Mouse (Mus musculus) layer of hippocampus, postnatal 36 days (tissue): ENCODE data around the gene 1810049J17Rik. TPM values are rescaled to one million over a fixed set of nuclear protein-coding genes. Genes with fewer than 3 reads are reported as not detected.

Source experiments
- DNase-seq, 2 experiments: peaks; one replicate each; pipeline ENCODE4 v3.0.0; 2022
- total RNA-seq, 2 experiments: library from RNA; stranded (reverse); gene quantifications; 2 replicates each; pipeline ENCODE4 v1.2.3; 2021

Gene 1810049J17Rik
- total RNA-seq, 2 experiments from 2014 or later, result 2.0 TPM; not detected in 1

DNA sequence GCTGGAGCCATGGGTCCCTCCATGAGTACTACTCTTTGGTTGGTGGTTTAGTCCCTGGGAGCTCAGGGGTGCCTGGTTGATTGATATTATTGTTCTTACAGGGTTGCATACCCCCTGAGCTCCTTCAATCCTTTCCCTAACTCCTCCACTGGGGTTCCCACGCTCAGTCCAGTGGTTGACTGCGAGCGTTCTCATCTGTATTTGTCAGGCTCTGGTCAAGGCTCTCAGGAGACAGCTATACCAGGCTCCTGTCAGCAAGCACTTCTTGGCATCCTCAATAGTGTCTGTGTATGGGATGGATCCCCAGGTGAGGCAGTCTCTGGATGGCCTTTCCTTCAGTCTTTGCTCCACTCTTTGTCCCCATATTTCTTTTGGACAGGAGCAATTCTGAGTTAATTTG lies 25.2 kb upstream of the 1810049J17Rik start:
- no peak for DNase-seq

DNA sequence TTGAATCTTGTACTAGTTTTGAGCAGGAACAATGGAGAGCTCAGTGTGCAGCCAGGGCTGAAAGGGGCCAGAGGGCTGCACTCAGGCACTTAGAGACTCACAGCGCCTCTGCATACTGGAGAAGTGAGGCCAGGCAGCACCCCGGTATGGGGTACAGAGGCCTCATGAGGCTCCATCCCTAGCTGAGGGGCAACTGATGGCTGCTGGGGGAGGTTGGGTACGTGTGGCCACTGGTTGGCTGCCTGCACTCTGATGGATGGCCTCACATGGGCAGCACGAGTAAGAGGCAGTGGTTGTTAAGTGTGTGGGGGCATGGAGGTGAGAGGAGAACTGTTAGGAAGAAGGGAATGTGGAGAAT lies 19.7 kb upstream of the 1810049J17Rik start:
- no peak for DNase-seq

- DNase-seq, result no peak
These were observed 19.1 kb upstream of the 1810049J17Rik start for GRCm38 (mm10) chr15:12340536-12341400.

DNA sequence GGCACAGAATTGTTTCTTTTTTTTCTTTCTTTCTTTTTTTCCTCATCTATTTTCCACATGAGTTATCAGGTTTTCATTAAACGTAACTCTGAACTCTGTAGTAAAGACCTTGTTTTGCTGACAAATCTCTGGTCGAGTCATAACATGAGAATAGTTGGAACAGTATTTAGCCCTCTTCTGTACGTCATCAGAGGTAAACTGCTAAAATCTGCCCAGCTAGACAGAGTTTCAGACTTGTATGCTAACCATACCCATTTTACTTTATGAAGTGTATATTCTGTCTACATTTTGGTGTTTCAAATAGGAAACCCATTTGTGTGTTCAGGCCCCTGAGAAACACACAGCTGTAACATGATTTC lies 16.1 kb upstream of the 1810049J17Rik start:
- no peak for DNase-seq

- DNase-seq, result no peak
These were observed 15.5 kb upstream of the 1810049J17Rik start for GRCm38 (mm10) chr15:12337030-12337778.

- no peak for DNase-seq
These were observed 12.7 kb upstream of the 1810049J17Rik start for GRCm38 (mm10) chr15:12334381-12334780.

- DNase-seq, result no peak
These were observed 9.6 kb upstream of the 1810049J17Rik start for GRCm38 (mm10) chr15:12331300-12331699.

DNA sequence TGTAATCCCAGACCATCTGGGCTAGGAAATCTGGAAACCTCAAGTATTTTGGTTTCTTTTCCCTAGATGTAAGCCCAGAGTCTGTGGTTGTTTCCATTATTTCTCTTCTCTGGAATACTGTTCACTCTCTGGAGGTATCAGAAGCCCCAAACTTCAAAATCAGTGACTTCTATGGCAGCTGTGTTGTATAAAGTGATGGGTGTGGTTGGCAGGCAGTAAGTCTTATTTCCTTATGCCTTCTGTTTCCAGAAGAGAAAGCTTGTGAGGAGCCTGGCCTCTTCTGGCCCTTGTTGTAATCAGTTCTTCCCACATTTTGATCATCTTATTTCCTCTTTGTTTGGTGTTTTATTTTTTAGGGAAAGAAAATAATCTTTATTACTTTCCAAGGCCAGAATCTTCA lies 9.2 kb upstream of the 1810049J17Rik start:
- no peak for DNase-seq

- DNase-seq, result no peak
These were observed 8.7 kb upstream of the 1810049J17Rik start for GRCm38 (mm10) chr15:12330389-12330788.

DNA sequence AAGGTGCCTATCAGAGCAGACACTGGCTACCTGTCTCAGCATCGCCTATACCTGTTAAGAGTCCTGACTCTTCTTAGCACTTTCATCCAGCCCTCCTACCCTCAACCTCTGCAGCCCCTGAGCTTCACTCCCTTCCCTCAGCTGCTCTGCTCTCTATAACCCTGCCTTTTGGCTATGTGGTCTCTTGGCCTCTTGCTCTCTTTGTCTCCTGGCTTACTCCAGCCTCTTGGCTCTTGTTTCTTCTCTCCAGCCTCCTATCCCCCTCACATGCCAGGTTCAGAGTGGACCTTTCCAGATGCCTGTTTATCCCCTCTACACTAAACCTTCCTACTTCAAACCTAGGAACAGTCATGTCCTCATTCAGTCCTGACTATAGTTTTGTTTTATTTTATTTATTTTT lies 2.6 kb upstream of the 1810049J17Rik start:
- DNase-seq, result no peak

- DNase-seq, result no peak
These were observed 1.1 kb upstream of the 1810049J17Rik start for GRCm38 (mm10) chr15:12322676-12323402.

DNA sequence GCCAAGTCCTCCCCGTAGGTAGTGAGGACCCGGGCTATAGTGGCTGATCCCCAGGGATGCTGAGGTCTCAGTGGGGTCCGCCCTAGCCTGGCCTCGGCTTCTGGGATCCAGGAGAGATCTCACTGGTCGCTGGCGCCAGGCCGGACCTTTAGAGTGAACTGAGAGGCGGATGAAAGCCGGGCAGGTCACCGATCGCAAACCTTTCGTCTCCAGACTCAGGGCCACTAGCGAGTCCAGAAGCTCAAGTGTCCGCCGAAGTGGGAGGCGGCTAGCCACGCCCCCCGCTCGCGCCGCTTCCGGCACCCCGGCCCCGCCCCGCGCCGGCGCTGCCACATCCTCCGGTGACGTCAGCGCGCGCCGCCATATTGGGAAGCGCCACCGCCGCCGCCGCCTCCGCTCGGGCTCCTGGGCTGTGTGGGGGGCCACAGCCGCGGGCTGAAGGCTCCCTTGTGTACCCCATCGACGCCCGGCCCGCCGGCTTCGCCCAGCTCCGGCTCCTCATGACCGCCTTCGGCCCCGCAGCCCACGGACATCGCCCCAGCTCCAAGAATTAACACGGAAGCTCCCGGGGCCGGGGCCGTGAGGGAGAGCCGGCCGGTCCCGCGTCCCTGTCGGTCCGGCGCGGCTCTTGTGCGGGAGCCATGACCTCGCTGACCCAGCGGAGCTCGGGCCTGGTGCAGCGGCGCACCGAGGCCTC lies 460 bp downstream of the 1810049J17Rik start, which contains the start of gene Golph3:
TSS of gene Golph3 (plus strand) at position 360 of the 697 bp plus-strand sequence.
- peak; percentile 92 to 93 for DNase-seq

DNA sequence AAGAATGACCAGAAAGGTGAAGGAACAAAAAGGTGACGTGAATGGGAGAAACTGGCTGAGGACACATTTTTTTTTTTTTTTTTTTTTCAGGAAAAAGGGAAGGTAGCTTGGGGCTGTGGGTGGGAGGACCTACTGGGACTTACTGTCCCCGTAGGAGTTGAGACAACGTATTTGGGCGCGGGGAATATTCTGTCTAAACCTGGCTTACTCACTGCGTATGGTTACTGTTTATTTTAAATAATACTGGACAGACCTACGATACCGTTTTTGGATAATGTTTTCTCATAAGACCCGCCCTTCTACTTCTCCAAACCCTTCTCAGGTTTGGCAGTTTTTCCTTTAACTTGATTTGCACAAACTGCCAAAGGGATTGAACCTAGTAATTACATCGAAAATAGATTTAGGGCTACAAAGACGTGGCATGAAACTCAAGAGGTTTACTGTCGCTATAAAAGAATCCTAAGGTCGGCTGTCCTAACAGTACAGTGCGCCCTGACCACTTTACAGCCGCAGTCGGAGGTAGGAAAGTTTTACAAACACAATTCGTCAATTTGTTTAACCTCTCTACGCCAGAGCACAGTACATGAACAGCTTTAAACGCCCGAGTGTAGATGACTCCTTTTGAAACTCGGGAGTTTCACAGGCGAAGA lies 1.1 kb downstream of the 1810049J17Rik start:
- no peak for DNase-seq

- no peak for DNase-seq
These were observed 1.8 kb downstream of the 1810049J17Rik start for GRCm38 (mm10) chr15:12319889-12320288.

DNA sequence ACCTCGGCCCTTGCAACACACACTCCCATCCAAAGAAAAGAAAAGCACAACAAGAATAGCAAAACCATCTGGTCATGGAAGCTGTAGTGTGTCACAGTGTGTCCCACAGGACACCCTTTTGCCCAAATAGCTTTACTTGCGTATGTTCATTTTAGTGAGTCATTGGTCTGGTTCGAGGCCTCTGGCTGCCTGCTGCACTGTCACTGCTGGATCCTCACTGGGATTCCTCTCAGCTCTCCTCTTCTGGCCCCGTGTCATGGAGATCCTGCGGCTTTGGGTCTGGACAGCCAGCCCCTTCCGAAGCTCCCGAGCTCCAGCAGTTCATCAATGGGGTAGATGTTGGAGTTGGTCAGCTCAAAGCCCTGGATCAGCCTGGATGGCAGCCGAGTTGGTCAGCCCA lies 3.2 kb downstream of the 1810049J17Rik start:
- no peak for DNase-seq

DNA sequence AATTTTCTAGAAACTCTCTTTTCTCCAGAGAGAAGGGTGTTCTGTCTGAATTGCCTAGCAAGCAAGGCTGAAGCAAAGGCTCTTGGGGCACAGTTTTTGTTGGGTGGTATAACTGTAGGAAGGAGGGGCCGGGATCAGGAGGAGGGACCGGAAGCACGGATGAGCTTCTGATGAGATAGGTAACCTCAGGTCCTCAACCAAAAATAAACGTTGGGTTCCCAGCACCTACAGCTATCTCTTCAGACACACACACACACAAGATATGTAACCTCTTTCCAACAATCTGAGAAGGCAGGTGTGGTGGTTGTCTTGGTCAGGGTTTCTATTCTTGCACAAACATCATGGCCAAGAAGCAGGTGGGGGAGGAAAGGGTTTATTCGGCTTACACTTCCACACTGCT lies 4.4 kb downstream of the 1810049J17Rik start:
- DNase-seq, result no peak

- no peak for DNase-seq
These were observed 5.7 kb downstream of the 1810049J17Rik start for GRCm38 (mm10) chr15:12315996-12316395.

DNA sequence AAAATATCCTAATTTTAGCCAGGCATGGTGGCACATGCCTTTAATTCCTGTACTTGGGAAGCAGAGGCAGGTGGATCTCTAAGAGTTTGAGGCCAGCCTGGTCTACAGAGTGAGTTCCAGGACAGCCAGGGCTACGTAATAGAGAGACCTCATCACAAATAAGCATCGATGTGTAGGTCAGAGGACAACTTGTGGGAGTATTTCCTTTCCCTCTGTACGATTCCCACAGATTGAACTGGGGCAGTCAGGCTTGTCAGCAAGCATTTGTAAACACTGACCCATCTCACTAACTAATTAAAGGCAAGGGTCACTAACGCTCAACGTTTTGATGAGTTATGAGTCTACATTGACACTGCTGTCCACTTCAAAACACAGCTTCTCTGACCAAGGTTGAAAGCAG lies 7.1 kb downstream of the 1810049J17Rik start:
- DNase-seq, result no peak

GRCm38 (mm10) chr15:12313255-12313654 lies 8.4 kb downstream of the 1810049J17Rik start:
- DNase-seq, result no peak

DNA sequence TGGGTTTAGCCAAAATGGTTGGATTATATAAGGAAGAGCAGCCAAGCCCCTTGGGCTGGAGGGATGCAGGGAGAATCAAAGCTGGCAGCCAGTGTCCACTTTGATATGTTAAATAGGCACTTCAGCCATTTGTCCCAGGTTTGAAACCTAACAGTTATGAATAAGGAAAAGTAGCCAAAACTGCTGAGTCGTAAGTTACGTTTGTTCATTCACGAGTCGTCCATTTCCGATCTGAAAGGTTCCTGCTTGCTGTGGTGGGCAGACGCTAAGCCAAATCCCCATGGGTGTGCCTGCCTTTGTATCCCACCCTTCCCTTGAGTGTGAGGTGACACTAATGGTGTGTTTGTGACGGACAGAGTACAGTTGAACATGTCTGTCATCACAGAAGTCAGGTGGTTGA lies 10.2 kb downstream of the 1810049J17Rik start:
- DNase-seq, result no peak

DNA sequence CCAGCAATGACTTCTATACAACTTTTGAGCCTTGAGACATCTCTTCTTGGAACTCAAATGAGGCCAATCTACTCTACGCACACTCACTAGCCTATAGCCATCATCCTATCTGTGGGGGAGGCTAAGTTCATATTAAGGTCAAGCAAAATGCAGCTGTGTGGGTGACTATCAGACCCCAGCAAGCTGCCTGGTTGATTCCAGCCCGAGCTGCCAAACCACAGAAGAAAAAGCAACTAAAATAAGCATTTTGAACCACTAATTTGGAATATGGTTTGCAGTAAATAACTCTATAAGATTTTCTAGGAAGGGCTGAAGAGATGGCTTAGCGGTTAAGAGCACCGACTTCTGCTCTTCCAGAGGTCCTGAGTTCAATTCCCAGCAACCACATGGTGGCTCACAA lies 11.0 kb downstream of the 1810049J17Rik start:
- DNase-seq, result no peak

- DNase-seq, result no peak
These were observed 13.2 kb downstream of the 1810049J17Rik start for GRCm38 (mm10) chr15:12308539-12308938.
